Mouse (Mus musculus) common myeloid progenitor, adult 5-6 weeks (primary cell): ENCODE results near the gene Pgbd5. TPM values are rescaled to one million over a fixed set of nuclear protein-coding genes. Genes with fewer than 3 reads are reported as not detected.

Experiments
- ATAC-seq: replicated peaks from 2 replicates; pipeline ENCODE4 v1.8.0; 2016; ENCODE audit warnings: low read depth, mild to moderate bottlenecking, moderate TSS enrichment, inconsistent platforms; ENCODE audit not compliant: poor library complexity, severe bottlenecking
- total RNA-seq: library from RNA; stranded (forward); fragments of 200-1000, 187-1606 nt; gene quantifications from 2 replicates; pipeline ENCODE4 v1.2.3, GENCODE M21; 2017

The Pgbd5 gene
- total RNA-seq, 1 experiment from 2014 or later, result not detected

DNA sequence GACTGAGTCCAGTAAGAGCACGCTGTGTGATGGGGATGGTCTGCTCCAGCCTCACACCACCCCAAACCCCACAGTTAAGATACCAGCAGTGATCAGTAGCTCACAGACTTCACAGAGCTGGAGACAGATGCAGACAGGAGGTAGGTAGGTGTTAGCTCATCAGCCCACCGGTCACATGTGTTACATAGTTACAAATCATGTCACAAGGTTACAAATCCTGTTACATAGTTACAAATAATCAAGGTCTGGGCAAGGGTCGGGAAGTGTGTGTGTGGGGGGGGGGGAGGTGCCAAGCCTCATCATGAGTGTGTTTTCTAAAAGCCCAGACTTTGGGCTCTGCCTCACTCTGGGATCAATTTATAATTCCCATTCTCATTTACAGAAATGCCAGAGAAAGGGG is 78.5 kb downstream of the Pgbd5 start:
- no peak for ATAC-seq

- no peak for ATAC-seq
Observed at GRCm38 (mm10) chr8:124351636-124352035, 87.8 kb downstream of the Pgbd5 start.

DNA sequence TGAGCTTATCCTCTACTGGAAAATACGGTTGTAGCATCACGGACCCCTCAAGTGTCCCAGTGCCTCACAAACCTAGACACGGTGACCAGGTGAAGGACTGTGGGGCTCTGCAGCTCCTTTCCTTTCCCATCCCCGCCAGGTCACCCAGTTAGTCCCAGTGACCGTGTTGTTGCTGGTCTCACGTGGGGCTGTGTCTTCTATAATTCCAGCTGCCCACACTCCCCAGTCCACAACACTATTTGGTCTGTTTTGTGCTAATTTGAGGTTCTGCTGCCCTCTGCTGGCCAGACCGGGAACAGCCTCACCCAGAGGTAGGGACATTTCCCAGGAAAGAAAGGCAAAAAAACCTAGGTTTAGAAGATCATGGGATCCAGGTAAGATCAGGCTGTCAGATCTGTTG is 89.8 kb downstream of the Pgbd5 start:
- ATAC-seq, result peak; percentile 66

DNA sequence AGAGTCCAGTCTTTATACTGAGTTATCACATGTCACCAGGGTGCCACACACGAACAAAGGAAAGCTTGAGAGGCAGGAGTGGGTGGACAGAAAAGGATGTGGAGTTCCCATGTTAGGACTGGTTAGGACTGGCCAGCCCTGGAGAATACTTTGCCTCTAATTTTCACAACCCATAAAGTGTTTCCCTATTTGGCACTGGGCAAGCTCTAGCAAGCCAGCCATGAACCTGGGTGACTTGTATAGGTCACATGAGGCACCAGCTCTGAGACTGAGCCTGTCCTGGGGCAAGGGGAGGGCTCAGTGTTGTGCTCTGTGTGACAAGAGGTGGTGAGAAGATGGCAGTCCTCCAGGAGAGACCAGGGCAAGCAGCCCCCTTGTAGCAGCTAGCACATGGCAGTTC is 91.4 kb downstream of the Pgbd5 start:
- no peak for ATAC-seq

- peak; percentile 79 for ATAC-seq
Observed at GRCm38 (mm10) chr8:124346852-124347523, 92.5 kb downstream of the Pgbd5 start.

DNA sequence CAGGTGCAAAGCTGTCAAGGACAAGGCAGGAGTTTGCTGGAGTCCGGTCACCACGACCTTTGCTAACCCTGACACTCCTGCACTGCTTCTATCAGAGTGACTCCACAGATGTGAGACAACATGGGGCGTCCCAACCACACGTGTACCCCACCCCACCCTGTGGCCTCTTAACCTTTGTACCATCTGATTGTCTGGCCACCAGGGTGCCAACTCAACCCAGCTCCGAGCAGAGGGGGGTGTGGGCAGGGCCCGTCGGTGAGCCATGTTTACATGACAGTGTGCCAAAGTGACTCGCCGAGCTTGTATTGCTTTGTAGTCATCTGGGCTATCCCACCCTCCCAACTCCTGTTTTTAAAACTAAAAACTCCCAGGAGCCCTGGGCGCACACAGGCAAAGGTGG is 94.4 kb downstream of the Pgbd5 start:
- ATAC-seq, result no peak

DNA sequence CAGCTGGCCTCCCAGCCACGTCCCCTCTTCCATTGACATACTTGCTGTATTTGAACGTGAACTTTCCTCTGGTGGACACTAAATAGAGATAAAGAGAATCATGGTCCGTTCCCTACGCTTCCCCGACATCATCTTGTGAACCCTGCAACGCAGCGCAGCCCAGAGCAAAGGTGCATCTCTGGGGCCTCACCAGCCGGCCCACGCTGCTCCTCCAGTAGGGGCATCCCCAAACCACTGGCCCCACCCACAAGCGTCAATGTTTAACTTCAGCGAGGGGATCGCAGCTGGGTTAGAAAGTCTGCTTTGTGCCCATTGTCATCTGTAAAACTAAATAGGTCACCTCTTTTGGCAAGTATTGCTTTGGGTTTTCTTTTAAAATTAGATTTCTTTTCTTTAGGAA is 95.5 kb downstream of the Pgbd5 start:
- no peak for ATAC-seq

- no peak for ATAC-seq
Observed at GRCm38 (mm10) chr8:124343151-124343550, 96.3 kb downstream of the Pgbd5 start.

GRCm38 (mm10) chr8:124340360-124341068 is 98.9 kb downstream of the Pgbd5 start:
- ATAC-seq, result no peak

DNA sequence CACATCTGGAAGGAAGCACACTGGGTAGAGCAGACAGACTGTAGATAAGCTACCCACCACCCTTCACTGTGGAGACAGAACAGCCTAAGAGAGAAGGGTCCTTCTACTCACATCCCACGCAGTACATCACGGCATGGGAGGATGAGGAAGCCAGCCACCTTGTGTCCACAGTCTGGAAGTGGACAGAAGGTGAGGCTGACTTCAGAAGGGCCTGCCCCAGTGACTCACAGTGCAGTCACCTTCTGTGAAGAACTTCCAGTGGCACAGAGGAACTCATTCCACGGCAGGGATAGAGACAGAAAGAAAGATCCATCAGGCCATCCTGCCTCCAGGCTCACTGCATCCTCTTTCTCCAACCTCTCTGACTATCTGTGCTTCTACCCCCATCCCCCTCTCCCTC is 99.7 kb downstream of the Pgbd5 start:
- ATAC-seq, result no peak

DNA sequence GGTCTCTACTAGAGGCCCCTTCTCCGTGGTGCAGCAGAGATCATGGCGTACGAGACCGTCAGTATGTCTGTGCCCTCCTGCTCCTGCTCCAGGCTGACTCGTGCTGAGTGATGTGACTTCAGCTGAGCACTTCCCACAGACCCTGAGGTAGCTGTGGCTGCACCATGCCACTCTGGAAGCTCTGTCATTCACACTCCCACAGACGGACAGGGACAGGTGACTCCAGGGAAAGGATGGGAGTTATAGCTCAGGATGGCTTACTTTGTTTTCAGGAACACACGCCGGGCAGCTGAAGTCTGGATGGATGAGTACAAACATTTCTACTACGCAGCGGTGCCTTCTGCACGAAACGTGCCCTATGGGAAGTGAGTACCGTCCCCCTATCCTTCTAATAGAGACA is 103.2 kb downstream of the Pgbd5 start:
- no peak for ATAC-seq

- ATAC-seq, result no peak
Observed at GRCm38 (mm10) chr8:124331706-124332105, 107.8 kb downstream of the Pgbd5 start.

DNA sequence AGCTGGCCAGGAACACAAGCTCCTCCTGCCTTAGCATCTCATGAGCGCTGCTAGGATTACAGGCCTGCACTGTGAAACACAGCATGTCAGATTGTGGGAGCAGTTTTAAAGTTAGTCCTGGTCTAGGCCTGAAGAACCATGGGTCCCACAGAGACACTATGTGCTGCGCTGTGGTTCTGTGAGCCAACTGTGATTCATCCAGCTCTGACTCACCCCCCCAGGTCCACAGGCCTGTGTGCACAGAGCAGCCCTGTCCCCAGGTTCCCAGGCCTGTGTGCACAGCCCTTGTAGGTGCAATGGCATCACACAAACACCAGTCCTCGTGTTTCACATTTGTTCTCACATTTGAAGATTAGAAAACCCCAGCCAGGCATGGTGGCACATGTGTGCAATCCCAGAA is 108.4 kb downstream of the Pgbd5 start:
- ATAC-seq, result no peak

DNA sequence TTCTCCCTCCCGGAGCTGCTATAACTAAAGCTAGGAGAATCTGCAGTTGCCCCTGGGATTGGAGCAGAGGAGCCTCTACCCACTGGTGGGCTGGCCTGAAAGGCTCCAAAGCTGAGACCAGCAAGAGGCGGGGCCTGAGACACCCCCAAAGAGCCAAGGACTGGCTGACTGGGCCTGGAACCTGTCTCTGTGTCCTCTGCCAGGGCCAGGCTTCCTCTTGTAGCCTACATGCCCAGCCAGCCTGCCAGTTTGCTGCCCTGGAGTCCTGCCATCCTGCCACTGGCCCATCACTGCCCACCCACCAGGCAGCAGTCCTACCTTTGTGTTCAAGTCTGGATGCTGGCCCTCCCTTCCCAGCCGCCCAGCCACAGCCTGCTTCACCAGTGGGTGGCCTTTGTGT is 109.0 kb downstream of the Pgbd5 start:
- no peak for ATAC-seq

DNA sequence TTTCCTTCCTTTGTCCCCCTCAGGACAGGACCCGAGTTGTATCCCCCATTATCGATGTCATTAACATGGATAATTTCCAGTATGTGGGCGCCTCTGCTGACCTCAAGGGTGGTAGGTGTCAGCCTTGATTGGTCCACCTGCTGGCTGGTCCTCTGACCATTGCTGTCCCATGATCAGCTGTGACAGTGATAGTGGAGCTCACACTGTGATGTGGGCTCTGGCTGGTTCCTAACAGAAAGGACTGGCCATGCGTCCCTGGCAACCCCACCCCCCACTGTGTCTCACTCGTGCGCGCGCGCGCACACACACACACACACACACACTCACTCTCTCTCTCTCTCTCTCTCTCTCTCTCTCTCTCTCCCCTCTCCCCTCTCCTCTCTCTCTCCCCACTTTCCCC is 109.8 kb downstream of the Pgbd5 start:
- ATAC-seq, result no peak

DNA sequence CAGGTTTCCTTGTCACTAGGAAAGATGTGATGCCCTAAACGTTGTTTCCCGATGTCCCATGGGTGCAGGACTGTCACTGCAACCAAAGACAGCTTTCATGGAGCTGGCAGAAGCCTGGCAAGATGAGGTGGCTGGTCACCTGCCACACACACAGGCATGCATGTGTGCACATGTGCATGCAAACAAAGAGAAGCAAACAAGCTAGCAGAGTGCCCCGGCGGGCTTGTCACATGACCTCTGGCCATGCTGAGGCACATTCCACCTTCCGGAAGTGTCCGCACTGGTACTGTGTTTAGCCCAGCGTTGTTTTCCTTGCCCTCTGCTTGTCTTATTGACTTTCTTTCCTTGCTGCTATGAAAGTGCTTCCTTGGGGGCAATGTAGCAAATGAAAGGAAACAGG is 111.2 kb downstream of the Pgbd5 start:
- no peak for ATAC-seq

DNA sequence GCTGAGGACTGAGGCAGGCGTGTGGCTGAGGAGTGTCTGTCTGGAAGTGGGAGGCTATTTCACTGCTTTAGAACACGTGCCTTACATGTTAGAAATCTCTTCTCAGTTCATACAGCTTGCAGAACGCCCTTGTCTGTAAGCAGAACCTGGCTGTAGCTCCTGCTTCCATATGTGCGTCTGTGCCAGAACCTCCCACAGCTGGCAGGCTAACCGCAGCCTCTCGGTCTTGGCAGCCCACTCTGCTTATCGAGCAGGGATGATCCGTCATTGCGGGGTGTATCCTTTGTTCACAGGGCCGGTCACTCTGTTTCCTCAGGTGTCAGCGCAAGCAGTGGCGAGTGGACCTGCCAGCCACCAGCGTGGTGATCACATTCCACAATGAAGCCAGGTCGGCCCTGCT is 116.1 kb downstream of the Pgbd5 start:
- no peak for ATAC-seq

DNA sequence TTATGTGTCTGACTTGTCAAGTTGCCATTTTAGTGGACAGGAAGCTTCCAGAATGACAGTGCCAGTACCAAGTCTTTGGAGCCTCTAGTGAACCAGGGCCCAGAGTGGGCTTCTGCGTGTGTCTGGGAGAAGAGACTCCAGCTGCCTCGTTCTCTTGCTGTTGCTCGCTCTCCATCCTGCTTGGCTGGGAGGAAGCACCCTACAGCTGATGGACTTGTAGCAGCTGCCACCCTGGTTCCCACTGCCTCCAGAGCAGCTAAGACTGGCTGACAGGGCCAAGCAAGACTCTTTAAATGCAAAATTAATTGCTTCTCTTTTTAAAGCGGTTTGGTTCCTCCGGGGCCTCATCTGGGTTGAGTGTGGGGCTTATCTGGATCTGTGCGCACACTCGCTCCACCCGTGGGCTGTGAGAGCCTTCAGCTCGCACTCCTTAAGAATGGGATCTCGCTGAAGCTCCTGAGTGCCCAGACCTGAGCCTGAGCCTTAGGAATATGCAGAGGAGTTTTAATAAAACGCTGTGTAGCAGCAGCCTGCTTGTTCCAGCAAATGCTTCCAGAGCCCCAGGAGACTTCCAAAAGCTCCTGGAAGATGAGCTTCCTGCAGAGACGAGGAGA is 118.1 kb downstream of the Pgbd5 start:
- no peak for ATAC-seq

DNA sequence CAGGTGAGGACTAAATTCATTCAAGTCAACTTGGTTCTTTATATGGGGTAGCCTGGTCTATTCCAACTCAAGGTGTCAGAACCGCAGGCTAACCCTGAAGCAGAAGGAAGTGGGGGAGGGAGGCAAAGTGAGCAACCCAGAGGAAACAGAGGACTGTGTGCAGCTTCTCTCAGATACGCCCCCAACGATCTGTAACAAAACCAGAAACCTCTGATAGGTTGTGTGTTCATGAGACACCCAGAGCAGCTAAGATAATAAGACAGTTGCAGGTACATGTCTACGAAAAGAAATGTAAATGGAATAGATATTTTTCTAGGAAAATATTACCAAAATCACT is 120.2 kb downstream of the Pgbd5 start:
- ATAC-seq, result peak; percentile 24
